Mouse (Mus musculus) cerebral cortex, adult 2 months (tissue): ENCODE results near the gene Bfsp2.

Experiments used
- WGBS: fragments of 180-500 bp; shearing (Covaris S2); methylation state at CpG from one replicate; pipeline ENCODE4 v1.1.7; 2018; 5-methylcytosine and 5-hydroxymethylcytosine counted together

Gene Bfsp2

DNA sequence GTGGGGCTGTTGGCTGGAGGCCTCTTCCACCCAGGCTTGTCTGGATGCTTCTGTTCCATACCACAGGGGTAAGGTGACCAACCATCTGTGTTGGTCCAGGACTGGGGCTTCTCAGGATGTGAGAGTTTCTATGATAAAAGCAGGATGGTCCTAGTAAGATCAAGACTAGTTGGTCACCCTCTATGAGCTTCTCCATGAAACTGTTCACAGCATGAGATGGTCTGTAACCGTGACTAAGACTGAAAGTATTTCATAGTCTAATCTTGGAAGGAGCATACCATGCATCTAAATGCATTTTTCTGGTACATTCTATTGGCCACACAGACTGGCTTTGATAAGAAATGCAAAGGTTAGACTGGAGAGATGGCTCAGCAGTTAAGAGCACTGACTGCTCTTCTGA, 96.6 kb downstream of the Bfsp2 start:
- 94% methylated on average over 1 of the region's 1 CpGs for WGBS

- WGBS, result 78% methylated on average over 6 of the region's 6 CpGs
Measured at GRCm38 (mm10) chr9:103382989-103383388, 97.2 kb downstream of the Bfsp2 start.

- 93% methylated on average over 4 of the region's 4 CpGs for WGBS
Measured at GRCm38 (mm10) chr9:103380566-103380965, 99.7 kb downstream of the Bfsp2 start.

DNA sequence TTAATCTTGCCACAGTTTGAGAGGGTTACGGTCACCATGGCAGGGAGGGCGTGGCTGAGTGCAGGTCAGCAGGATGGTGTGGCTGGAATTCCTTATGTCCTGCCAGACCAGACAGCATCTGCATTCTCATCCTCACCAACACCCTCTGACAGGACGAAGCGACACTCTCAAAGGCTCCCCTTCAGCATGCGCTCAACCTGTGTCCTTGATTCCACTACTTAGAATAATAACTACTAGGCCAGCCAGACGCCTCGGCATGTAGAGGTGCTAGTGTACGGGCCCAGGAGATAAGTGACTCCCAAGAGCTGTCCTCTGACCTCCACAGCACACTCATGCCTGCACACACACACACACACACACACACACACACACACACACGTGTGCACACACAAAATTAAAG, 101.0 kb downstream of the Bfsp2 start:
- WGBS, result 91% methylated on average over 9 of the region's 9 CpGs

GRCm38 (mm10) chr9:103378686-103379085, 101.5 kb downstream of the Bfsp2 start:
- WGBS, result 69% methylated on average over 10 of the region's 10 CpGs

DNA sequence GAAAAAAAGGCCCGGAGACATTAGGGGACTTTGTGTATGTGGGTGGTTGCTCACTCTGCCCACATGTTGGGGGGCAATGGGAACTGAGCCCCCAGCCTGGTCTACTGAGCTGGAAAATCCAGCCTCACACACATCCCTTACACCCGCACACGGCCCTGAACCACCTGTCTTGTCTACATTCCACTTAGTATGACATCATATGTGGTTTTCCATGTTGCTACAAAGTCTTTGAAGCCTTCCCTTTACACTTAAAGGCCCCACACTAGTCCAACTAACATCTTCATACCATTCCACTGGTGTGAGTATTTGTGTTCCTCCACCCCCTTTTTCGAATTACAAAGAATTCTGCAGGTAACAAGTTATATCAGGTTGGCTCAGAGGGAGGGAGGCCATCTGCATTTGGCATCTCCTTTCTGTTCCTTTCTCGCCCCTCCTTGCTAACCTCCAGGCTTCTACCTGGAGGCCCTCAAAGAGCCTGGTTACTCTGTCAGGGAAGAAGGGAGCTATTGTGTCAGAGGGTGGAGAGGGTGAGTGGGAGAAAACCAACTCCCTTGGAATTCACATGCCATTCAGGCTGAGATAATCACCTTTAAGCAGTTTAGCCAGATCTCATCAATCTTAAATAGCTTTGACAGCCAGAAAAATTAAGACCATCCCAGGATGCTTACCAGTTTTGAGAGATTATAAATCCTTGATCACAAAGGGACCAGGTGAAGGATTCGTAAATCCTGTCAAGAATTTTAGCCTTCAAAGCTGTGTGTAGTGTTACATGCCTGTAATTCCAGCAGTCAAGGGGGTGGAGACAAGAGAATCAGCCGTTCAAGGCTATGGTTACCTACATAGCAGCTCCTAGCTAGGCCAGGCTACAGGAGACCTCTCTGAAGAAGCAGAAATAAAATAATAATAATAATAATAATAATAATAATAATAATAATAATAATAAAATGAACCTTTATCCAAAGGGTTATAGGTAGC, 103.6 kb downstream of the Bfsp2 start:
- 78% methylated on average over 7 of the region's 7 CpGs for whole genome bisulfite sequencing
